Mouse (Mus musculus): ENCODE data around the gene Cyp19a1.

The Cyp19a1 gene

GRCm38 (mm10) chr9:54180216-54180615, 87.7 kb downstream of the Cyp19a1 start:
- DNase-seq (ENCODE audit: inconsistent ontology term) = no peak

GRCm38 (mm10) chr9:54169489-54169888, 98.4 kb downstream of the Cyp19a1 start:
- peak; percentile 12 for DNase-seq (ENCODE audit: inconsistent ontology term)

- no peak for DNase-seq (ENCODE audit: inconsistent ontology term)
Observed at GRCm38 (mm10) chr9:54168425-54168824, 99.5 kb downstream of the Cyp19a1 start.

- no peak for DNase-seq (ENCODE audit: inconsistent ontology term)
Observed at GRCm38 (mm10) chr9:54163117-54163516, 104.8 kb downstream of the Cyp19a1 start.

- no peak for DNase-seq (ENCODE audit: inconsistent ontology term)
Observed at GRCm38 (mm10) chr9:54153679-54154078, 114.2 kb downstream of the Cyp19a1 start.

GRCm38 (mm10) chr9:54139191-54139590, 128.7 kb downstream of the Cyp19a1 start:
- DNase-seq (ENCODE audit: inconsistent ontology term) = no peak

Data from Muller cell, postnatal 12 days (primary cell).